Comparison of ENCODE assay signal across 25 mouse cellular contexts in the genomic region with DNA sequence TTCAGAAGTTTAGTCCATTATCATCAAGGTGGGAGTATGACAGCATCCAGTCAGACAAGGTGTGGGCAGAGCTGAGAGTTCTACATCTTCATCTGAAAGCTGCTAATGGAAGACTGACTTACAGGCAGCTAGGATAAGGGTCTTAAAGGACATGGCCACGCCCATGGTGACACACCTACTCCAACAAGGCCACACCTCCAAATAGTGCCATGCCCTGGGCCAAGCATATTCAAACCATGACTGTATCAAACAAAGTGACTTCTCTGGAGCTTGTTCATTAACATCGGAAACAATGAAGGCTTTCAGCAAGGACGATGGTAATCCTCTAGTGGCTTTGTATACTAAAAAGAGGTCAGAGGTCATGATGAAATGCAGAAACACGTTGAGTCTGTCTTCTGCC.
"Had no signal": no experiment of that assay in that cellular context is flagged by ENCODE, and none has a peak within 500 bp of the region (broad histone marks: within the 10 kb centered on the region; RNA-seq: fewer than 3 reads in every experiment).

No protein-coding gene starts in this region.

- H3K9me3 ChIP-seq: embryonic facial prominence, embryonic 10.5 days; embryonic facial prominence, embryonic 12.5 days; embryonic facial prominence, embryonic 13.5 days; embryonic facial prominence, embryonic 15.5 days; forebrain, embryonic 10.5 days; forebrain, embryonic 12.5 days; forebrain, embryonic 13.5 days; forebrain, embryonic 15.5 days; heart, embryonic 10.5 days had no signal

- H3K4me3 ChIP-seq: embryonic facial prominence, embryonic 10.5 days; embryonic facial prominence, embryonic 12.5 days; embryonic facial prominence, embryonic 13.5 days; embryonic facial prominence, embryonic 15.5 days; erythroblast, embryonic 14.5 days; forebrain, embryonic 10.5 days; forebrain, embryonic 12.5 days; forebrain, embryonic 13.5 days; forebrain, embryonic 15.5 days; gastrocnemius, adult 2 months; heart, adult 2 months; heart, embryonic 10.5 days had no signal

- H3K27ac ChIP-seq: embryonic facial prominence, embryonic 10.5 days; embryonic facial prominence, embryonic 12.5 days; embryonic facial prominence, embryonic 13.5 days; embryonic facial prominence, embryonic 15.5 days; forebrain, embryonic 10.5 days; forebrain, embryonic 12.5 days; forebrain, embryonic 13.5 days; forebrain, embryonic 15.5 days; gastrocnemius, adult 2 months; heart, adult 2 months; heart, embryonic 10.5 days had no signal

- H3K36me3 ChIP-seq: embryonic facial prominence, embryonic 10.5 days; embryonic facial prominence, embryonic 12.5 days; embryonic facial prominence, embryonic 13.5 days; embryonic facial prominence, embryonic 15.5 days; forebrain, embryonic 10.5 days; forebrain, embryonic 12.5 days; forebrain, embryonic 15.5 days; heart, embryonic 10.5 days had no signal

- H3K4me1 ChIP-seq: embryonic facial prominence, embryonic 12.5 days; embryonic facial prominence, embryonic 15.5 days; forebrain, embryonic 15.5 days; heart, embryonic 10.5 days had no signal

- DNase-seq: cerebellum, adult 9-10 months; cerebellum, adult 9-11 months; cerebellum, postnatal 10 days; cerebellum, postnatal 14 days; cerebellum, postnatal 25 days; cerebellum, postnatal 36 days; embryo, embryonic 11 days; forebrain, postnatal 0 days; gastrocnemius, adult 2 months; gastrocnemius, postnatal 10 days; gastrocnemius, postnatal 14 days; gastrocnemius, postnatal 25 days; gastrocnemius, postnatal 36 days; heart, adult 18-20 months; heart, adult 2 months had no signal

- H3K27me3 ChIP-seq: embryonic facial prominence, embryonic 12.5 days; embryonic facial prominence, embryonic 13.5 days; embryonic facial prominence, embryonic 15.5 days; forebrain, embryonic 12.5 days; forebrain, embryonic 13.5 days; forebrain, embryonic 15.5 days had no signal
